Mouse (Mus musculus) heart, postnatal 25 days (tissue): ENCODE measurements at regions not wholly inside any gene's neighbourhood (a gene's known extent, or its start where the extent isn't known, plus 50 kb on each side); places are given as distances from the start of the nearest gene placed in this dataset.
A peak's percentile ranks its signal among the peaks of the same experiment; 100 is the strongest.

Source experiments
- DNase-seq: peaks from one replicate; pipeline ENCODE4 v3.0.0; 2022; ENCODE audit warnings: low spot score
- intact Hi-C: fragments of 180-260 bp; cut with DNase I; formaldehyde crosslinking; loops from one replicate; pipeline ENCODE4 v1.15.1; 2025

- DNase-seq: no peak
- intact Hi-C loops: loop anchor here (10.0 kb wide), 1 partner anchor 51 kb away; no protein-coding TSS in a partner anchor
Observed at GRCm38 (mm10) chr9:32815473-32815872, 179.5 kb downstream of the Ets1 start.

GRCm38 (mm10) chr9:32816649-32817425 is 180.8 kb downstream of the Ets1 start:
- intact Hi-C loops: loop anchor here (10.0 kb wide), 1 partner anchor 52 kb away; no protein-coding TSS in a partner anchor
- DNase-seq: peak; percentile 49

- DNase-seq: no peak
Observed at GRCm38 (mm10) chr9:32817442-32818358, 181.7 kb downstream of the Ets1 start.

GRCm38 (mm10) chr9:32823439-32824133 is 187.6 kb downstream of the Ets1 start:
- no peak for DNase-seq
- intact Hi-C loops: no loop called here

More at GRCm38 (mm10) chr9:32817442-32818358, 181.7 kb downstream of the Ets1 start:
- intact Hi-C loops: loop anchor here (10.0 kb wide), 1 partner anchor 53 kb away; no protein-coding TSS in a partner anchor

GRCm38 (mm10) chr9:32824134-32824531 is 188.1 kb downstream of the Ets1 start:
- intact Hi-C loops: no loop called here
- no peak for DNase-seq

- no peak for DNase-seq
- intact Hi-C loops: loop anchor here (10.0 kb wide), 3 partner anchors 54 to 254 kb away; no protein-coding TSS in a partner anchor
Observed at GRCm38 (mm10) chr9:32830268-32830891, 194.4 kb downstream of the Ets1 start.

GRCm38 (mm10) chr9:32833373-32833772 is 197.4 kb downstream of the Ets1 start:
- no peak for DNase-seq
- intact Hi-C loops: loop anchor here (10.0 kb wide), 3 partner anchors 51 to 251 kb away; no protein-coding TSS in a partner anchor

- peak; percentile 27 for DNase-seq
- intact Hi-C loops: loop anchor here (10.0 kb wide), 3 partner anchors 50 to 250 kb away; no protein-coding TSS in a partner anchor
Observed at GRCm38 (mm10) chr9:32834751-32835625, 199.0 kb downstream of the Ets1 start.

GRCm38 (mm10) chr9:32835626-32835971 is 199.6 kb downstream of the Ets1 start:
- intact Hi-C loops: loop anchor here (10.0 kb wide), 3 partner anchors 49 to 249 kb away; no protein-coding TSS in a partner anchor
- peak; percentile 14 for DNase-seq

- intact Hi-C loops: loop anchor here (10.0 kb wide), 3 partner anchors 48 to 248 kb away; no protein-coding TSS in a partner anchor
- DNase-seq: no peak
Observed at GRCm38 (mm10) chr9:32836371-32836770, 200.3 kb downstream of the Ets1 start.

GRCm38 (mm10) chr9:32847361-32847760 is 211.3 kb downstream of the Ets1 start:
- DNase-seq: no peak
- intact Hi-C loops: no loop called here

- intact Hi-C loops: no loop called here
- no peak for DNase-seq
Observed at GRCm38 (mm10) chr9:32852282-32852681, 216.3 kb downstream of the Ets1 start.

GRCm38 (mm10) chr9:32863286-32863685 is 227.3 kb downstream of the Ets1 start:
- intact Hi-C loops: no loop called here
- DNase-seq: no peak

GRCm38 (mm10) chr9:32868936-32869335 is 232.9 kb downstream of the Ets1 start:
- intact Hi-C loops: no loop called here

GRCm38 (mm10) chr9:32874306-32874875 is 238.4 kb downstream of the Ets1 start:
- intact Hi-C loops: no loop called here
- no peak for DNase-seq

More at GRCm38 (mm10) chr9:32868936-32869335, 232.9 kb downstream of the Ets1 start:
- no peak for DNase-seq

- DNase-seq: no peak
- intact Hi-C loops: loop anchor here (10.0 kb wide), 2 partner anchors 48 to 52 kb away; no protein-coding TSS in a partner anchor
Observed at GRCm38 (mm10) chr9:32882819-32883587, 247.0 kb downstream of the Ets1 start.

GRCm38 (mm10) chr9:32886008-32886650 is 250.1 kb downstream of the Ets1 start:
- intact Hi-C loops: loop anchor here (10.0 kb wide), 2 partner anchors 49 to 51 kb away; no protein-coding TSS in a partner anchor
- peak; percentile 41 for DNase-seq
